Mouse (Mus musculus) heart, postnatal 0 days (tissue): Measurements from ENCODE around the gene Nfu1. TPM values are rescaled to one million over a fixed set of nuclear protein-coding genes. Genes with fewer than 3 reads are reported as not detected.
"Not testable (repeated sequence)": the region's sequence is repeated elsewhere in the genome, so short reads cannot be mapped to it uniquely, and the experiment has no call there.

Source experiments
- ATAC-seq: fragments of 200-750 bp; cut with Nextera tagmentation; 2 replicates; pipeline ENCODE4 v1.8.0; 2017; ENCODE audit warnings: low read depth, moderate number of reproducible peaks, moderate library complexity; ENCODE audit not compliant: insufficient read depth
- DNase-seq: peaks from one replicate; pipeline ENCODE4 v3.0.0-alpha.2; 2016; ENCODE audit warnings: low spot score
- H3K27ac ChIP-seq: fragments of 300-500 bp; sonication (generic); 2 replicates; pipeline ENCODE4 v1.5.1; 2014; ENCODE audit warnings: low read depth, mild to moderate bottlenecking
- H3K27me3 ChIP-seq: fragments of 300-500 bp; sonication (generic); 2 replicates; pipeline ENCODE4 v1.6.1; 2014; ENCODE audit warnings: low read length, mixed read lengths; ENCODE audit not compliant: control insufficient read depth, insufficient read depth
- H3K36me3 ChIP-seq: fragments of 300-500 bp; sonication (generic); replicated peaks from 2 replicates; pipeline ENCODE4 v1.6.1; 2014; ENCODE audit warnings: low read length, mixed read lengths; ENCODE audit not compliant: control insufficient read depth, insufficient read depth
- H3K4me1 ChIP-seq: fragments of 300-500 bp; sonication (generic); 2 replicates; pipeline ENCODE4 v1.6.1; 2014; ENCODE audit warnings: antibody characterized with exemption; ENCODE audit not compliant: control insufficient read depth, insufficient read depth
- H3K4me2 ChIP-seq: fragments of 300-500 bp; sonication (generic); 2 replicates; pipeline ENCODE4 v1.6.1; 2014; ENCODE audit warnings: low read depth, mild to moderate bottlenecking, low read length, moderate library complexity
- H3K4me3 ChIP-seq: fragments of 300-500 bp; sonication (generic); 2 replicates; pipeline ENCODE4 v1.5.1; 2014; ENCODE audit warnings: low read depth, low read length
- H3K9ac ChIP-seq: fragments of 300-500 bp; sonication (generic); replicated peaks from 2 replicates; pipeline ENCODE4 v1.6.1; 2014; ENCODE audit warnings: low read depth, low read length, mixed read lengths
- H3K9me3 ChIP-seq: fragments of 300-500 bp; sonication (generic); replicated peaks from 2 replicates; pipeline ENCODE4 v1.6.1; 2016; ENCODE audit warnings: low read length; ENCODE audit not compliant: control insufficient read depth
- CTCF ChIP-seq: IDR thresholded peaks from 2 replicates; pipeline ENCODE4 v1.5.1; 2016; ENCODE audit warnings: antibody characterized with exemption, control low read depth, low read depth
- EP300 ChIP-seq: IDR thresholded peaks from 2 replicates; pipeline ENCODE4 v1.6.1; 2016; ENCODE audit warnings: antibody characterized with exemption, low read depth
- WGBS: fragments of 180-500 bp; shearing (Covaris S2); extraction: QIAGEN DNeasy Blood & Tissue Kit; methylation state at CpG from one replicate; pipeline ENCODE4 v1.1.7; 2014; 5-methylcytosine and 5-hydroxymethylcytosine counted together
- polyA plus RNA-seq: library from polyadenylated mRNA; unstranded; fragments of >200 nt; fragmentation: Nextera tagmentation; extraction: Ambion mirVana; gene quantifications from 2 replicates; pipeline ENCODE4 v1.2.1, GENCODE M21; 2015
- total RNA-seq: library from RNA; depleted of rRNA; stranded (reverse); fragments of >200 nt; gene quantifications from 2 replicates; pipeline ENCODE4 v1.2.3, GENCODE M21; 2014; ENCODE audit warnings: low replicate concordance

The Nfu1 gene
- total and polyA plus RNA-seq, 2 experiments from 2014 or later: 157 to 195 TPM

DNA sequence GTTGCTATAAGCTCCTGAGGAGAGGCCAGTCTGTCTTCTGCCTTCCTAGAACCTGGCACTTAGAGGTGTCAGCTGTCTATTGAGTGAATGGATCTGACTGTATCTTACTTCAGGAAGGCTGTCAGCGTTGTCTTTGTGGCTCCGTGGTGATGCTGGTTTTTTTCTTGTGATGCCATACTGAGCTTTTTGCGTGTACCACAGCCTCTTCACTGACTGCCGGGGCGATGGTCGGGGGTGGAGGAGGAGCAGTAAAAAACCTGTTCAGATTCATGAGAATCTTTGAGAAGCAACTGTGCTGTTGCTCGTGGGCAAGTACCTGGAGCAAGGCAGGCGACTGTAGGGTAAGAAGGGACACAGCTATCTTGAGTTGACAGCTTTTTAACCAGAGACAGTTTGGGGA, 9.8 kb downstream of the Nfu1 start:
- no peak for TF ChIP-seq EP300
- no peak for TF ChIP-seq CTCF
- no peak overlapping the region for H3K4me2 ChIP-seq
- 0 out of 2 replicates have a peak, but pooled peaks cover 5% of the 10 kb centered on the region for H3K9me3 ChIP-seq
- H3K27ac ChIP-seq: no peak overlapping the region
- H3K27me3 ChIP-seq: no peaks in the 10 kb centered on the region
- DNase-seq (no peak), ATAC-seq (no peak)
- H3K4me1 ChIP-seq: no peaks in the 10 kb centered on the region
- no peak overlapping the region for H3K4me3 ChIP-seq
- WGBS: 86% methylated on average over 8 of the region's 8 CpGs
- no peak overlapping the region for H3K9ac ChIP-seq
- peaks cover 67% of the 10 kb centered on the region for H3K36me3 ChIP-seq

- 97% methylated on average over 12 of the region's 12 CpGs for WGBS
- H3K36me3 ChIP-seq: peaks cover 78% of the 10 kb centered on the region
- ATAC-seq (no peak), DNase-seq (no peak)
- no peak overlapping the region for H3K4me2 ChIP-seq
- H3K27me3 ChIP-seq: no peaks in the 10 kb centered on the region
- no peak overlapping the region for H3K4me3 ChIP-seq
- no peaks in the 10 kb centered on the region for H3K4me1 ChIP-seq
- H3K9me3 ChIP-seq: 0 out of 2 replicates have a peak, but pooled peaks cover 5% of the 10 kb centered on the region
- no peak for TF ChIP-seq CTCF
- no peak for TF ChIP-seq EP300
- H3K9ac ChIP-seq: no peak overlapping the region
- H3K27ac ChIP-seq: no peak overlapping the region
These were observed 12.8 kb downstream of the Nfu1 start for GRCm38 (mm10) chr6:87021791-87022190.

DNA sequence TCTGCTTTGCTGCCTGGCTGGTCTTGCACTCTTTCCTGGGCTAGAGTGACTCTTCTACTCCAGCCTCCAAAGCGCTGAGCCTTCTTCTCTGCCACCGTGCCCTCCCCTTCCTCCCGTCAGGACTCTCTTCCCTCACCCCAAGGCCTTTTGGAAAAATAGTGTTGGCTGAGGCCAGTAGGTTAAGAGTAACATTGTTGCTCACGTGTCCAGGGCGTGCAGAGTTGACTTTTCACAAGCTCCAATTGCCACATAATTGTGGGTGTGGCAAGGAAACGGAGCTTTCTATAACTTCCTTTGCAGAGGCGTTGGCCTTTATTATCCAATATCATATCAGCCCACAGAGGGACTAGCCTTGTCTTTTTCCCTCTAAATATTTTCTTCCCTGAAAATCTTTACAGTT, 17.9 kb downstream of the Nfu1 start:
- no peak overlapping the region for H3K4me2 ChIP-seq
- no peaks in the 10 kb centered on the region for H3K9me3 ChIP-seq
- H3K4me3 ChIP-seq: no peak overlapping the region
- H3K27me3 ChIP-seq: no peaks in the 10 kb centered on the region
- H3K36me3 ChIP-seq: peaks cover 61% of the 10 kb centered on the region
- H3K4me1 ChIP-seq: no peaks in the 10 kb centered on the region
- DNase-seq (no peak), ATAC-seq (no peak)
- TF ChIP-seq EP300 (no peak), CTCF (no peak)
- WGBS: 69% methylated on average over 7 of the region's 7 CpGs
- no peak overlapping the region for H3K27ac ChIP-seq
- no peak overlapping the region for H3K9ac ChIP-seq

- H3K9ac ChIP-seq: no peak overlapping the region
- no peak overlapping the region for H3K4me3 ChIP-seq
- peaks cover 46% of the 10 kb centered on the region for H3K36me3 ChIP-seq
- H3K27me3 ChIP-seq: no peaks in the 10 kb centered on the region
- H3K27ac ChIP-seq: no peak overlapping the region
- no peak overlapping the region for H3K4me2 ChIP-seq
- no peak for ATAC-seq
- no peaks in the 10 kb centered on the region for H3K4me1 ChIP-seq
- DNase-seq: no peak
- no peak for TF ChIP-seq CTCF
- H3K9me3 ChIP-seq: 0 out of 2 replicates have a peak, but pooled peaks cover 4% of the 10 kb centered on the region
These were observed 19.8 kb downstream of the Nfu1 start for GRCm38 (mm10) chr6:87028881-87029280.

DNA sequence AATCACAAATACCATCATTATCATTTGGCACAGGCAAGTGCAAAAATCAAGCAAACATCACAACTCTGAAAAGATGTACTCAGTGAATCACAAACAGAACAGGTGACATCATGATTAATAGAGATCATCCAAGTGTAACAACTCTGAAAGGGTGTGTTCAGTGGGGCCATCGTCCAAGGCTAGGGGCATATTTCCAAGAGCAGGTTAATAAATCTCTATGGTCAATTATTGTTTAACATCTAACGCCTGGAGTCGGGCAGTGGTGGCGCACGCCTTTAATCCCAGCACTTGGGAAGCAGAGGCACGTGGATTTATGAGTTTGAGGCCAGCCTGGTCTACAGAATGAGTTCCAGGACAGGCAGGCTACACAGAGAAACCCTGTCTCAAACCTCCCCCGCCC, 22.3 kb downstream of the Nfu1 start:
- H3K27ac ChIP-seq, H3K4me3 ChIP-seq, H3K4me2 ChIP-seq, H3K27me3 ChIP-seq, H3K9ac ChIP-seq, H3K9me3 ChIP-seq, H3K4me1 ChIP-seq, DNase-seq, ATAC-seq: not testable (repeated sequence)
- H3K36me3 ChIP-seq: peaks cover 26% of the 10 kb centered on the region
- WGBS: 88% methylated on average over 7 of the region's 7 CpGs

DNA sequence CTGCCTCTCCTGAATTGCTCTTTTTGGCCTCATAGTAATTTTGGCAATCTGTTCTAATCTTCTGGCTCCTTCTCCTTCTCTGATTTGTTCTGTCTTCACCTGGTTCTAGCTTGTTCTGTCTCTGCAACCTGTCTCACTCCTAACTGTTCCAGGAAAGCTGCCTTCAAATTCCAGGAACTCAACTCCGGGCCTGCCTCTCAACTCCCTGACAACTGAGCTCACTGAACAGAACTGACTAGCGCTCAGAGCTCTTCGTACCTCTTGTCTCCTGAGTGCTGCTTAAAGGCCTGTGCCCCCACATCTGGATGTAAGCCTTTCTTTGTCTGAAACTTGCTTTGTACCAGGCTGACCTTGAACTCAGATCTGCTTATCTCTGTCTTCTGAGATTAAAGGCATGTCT, 23.4 kb downstream of the Nfu1 start:
- DNase-seq (no peak), ATAC-seq (no peak)
- H3K27me3 ChIP-seq: no peaks in the 10 kb centered on the region
- H3K4me1 ChIP-seq: no peaks in the 10 kb centered on the region
- H3K4me2 ChIP-seq: no peak overlapping the region
- WGBS: 59% methylated on average over 3 of the region's 3 CpGs
- H3K9me3 ChIP-seq: 0 out of 2 replicates have a peak, but pooled peaks cover 4% of the 10 kb centered on the region
- H3K36me3 ChIP-seq: peaks cover 19% of the 10 kb centered on the region
- no peak for TF ChIP-seq CTCF
- TF ChIP-seq EP300: no peak
- H3K4me3 ChIP-seq: no peak overlapping the region
- no peak overlapping the region for H3K27ac ChIP-seq
- no peak overlapping the region for H3K9ac ChIP-seq
